Mouse (Mus musculus): ENCODE data around the gene Srcin1. TPM values are rescaled to one million over a fixed set of nuclear protein-coding genes. Genes with fewer than 3 reads are reported as not detected.

Gene Srcin1
- polyA plus RNA-seq, 1 experiment from 2014 or later = not detected

GRCm38 (mm10) chr11:97466444-97467160, 109.4 kb downstream of the Srcin1 start:
- Histone ChIP-seq H3K27me3 (ENCODE audit: control insufficient read depth, insufficient read depth, low read depth, low read length) (no peaks in the 10 kb centered on the region), H3K4me2 (ENCODE audit: low read depth, low read length) (no peak overlapping the region), H3K9me3 (replicated peaks; ENCODE audit: control insufficient read depth, low read length) (no peaks in the 10 kb centered on the region), H3K9ac (ENCODE audit: low read depth, low read length) (no peak overlapping the region), H3K27ac (ENCODE audit: low read length) (no peak overlapping the region), H3K4me3 (ENCODE audit: low read depth, low read length) (no peak overlapping the region), H3K4me1 (ENCODE audit: control insufficient read depth, low read depth, low read length) (no peaks in the 10 kb centered on the region), H3K36me3 (ENCODE audit: control insufficient read depth, insufficient read depth) (peaks cover 89% of the 10 kb centered on the region)
- WGBS (ENCODE audit: insufficient replicate concordance) = 81% methylated on average over 10 of the region's 10 CpGs
- no peak for ATAC-seq (ENCODE audit: low read depth)

DNA sequence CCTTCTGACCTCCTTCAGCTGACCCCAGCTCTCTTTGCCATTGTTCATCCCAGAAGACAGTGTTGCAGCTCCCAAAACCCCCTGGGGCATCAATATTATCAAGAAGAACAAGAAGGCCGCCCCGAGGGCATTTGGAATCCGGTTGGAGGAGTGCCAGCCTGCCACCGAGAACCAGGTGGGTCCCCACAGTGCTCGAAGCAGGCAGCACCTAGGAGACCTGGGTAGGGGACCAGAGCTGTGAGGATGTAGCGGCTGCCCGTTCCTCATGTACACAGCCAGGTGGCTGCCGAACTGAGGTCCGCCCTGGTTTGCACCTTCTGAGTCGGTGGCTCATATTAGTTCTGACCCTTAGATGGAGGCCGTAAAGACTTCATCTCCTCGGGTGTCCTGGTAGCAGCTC, 110.0 kb downstream of the Srcin1 start:
- ATAC-seq (ENCODE audit: low read depth) = no peak
- no peak overlapping the region for H3K4me3 ChIP-seq (ENCODE audit: low read depth, low read length)
- no peak overlapping the region for H3K27ac ChIP-seq (ENCODE audit: low read length)
- H3K4me2 ChIP-seq (ENCODE audit: low read depth, low read length) = no peak overlapping the region
- H3K4me1 ChIP-seq (ENCODE audit: control insufficient read depth, low read depth, low read length) = no peaks in the 10 kb centered on the region
- no peaks in the 10 kb centered on the region for H3K9me3 ChIP-seq (replicated peaks; ENCODE audit: control insufficient read depth, low read length)
- H3K36me3 ChIP-seq (ENCODE audit: control insufficient read depth, insufficient read depth) = peaks cover 89% of the 10 kb centered on the region
- H3K9ac ChIP-seq (ENCODE audit: low read depth, low read length) = no peak overlapping the region
- H3K27me3 ChIP-seq (ENCODE audit: control insufficient read depth, insufficient read depth, low read depth, low read length) = no peaks in the 10 kb centered on the region
- WGBS (ENCODE audit: insufficient replicate concordance) = 85% methylated on average over 12 of the region's 12 CpGs

- H3K4me3 ChIP-seq (ENCODE audit: low read depth, low read length) = no peak overlapping the region
- no peak overlapping the region for H3K4me2 ChIP-seq (ENCODE audit: low read depth, low read length)
- ATAC-seq (ENCODE audit: low read depth) = no peak
- H3K27me3 ChIP-seq (ENCODE audit: control insufficient read depth, insufficient read depth, low read depth, low read length) = no peaks in the 10 kb centered on the region
- 93% methylated on average over 4 of the region's 4 CpGs for WGBS (ENCODE audit: insufficient replicate concordance)
- no peaks in the 10 kb centered on the region for H3K9me3 ChIP-seq (replicated peaks; ENCODE audit: control insufficient read depth, low read length)
- H3K4me1 ChIP-seq (ENCODE audit: control insufficient read depth, low read depth, low read length) = no peaks in the 10 kb centered on the region
- H3K9ac ChIP-seq (ENCODE audit: low read depth, low read length) = no peak overlapping the region
- peaks cover 89% of the 10 kb centered on the region for H3K36me3 ChIP-seq (ENCODE audit: control insufficient read depth, insufficient read depth)
- H3K27ac ChIP-seq (ENCODE audit: low read length) = no peak overlapping the region
Observed at GRCm38 (mm10) chr11:97463991-97464390, 112.0 kb downstream of the Srcin1 start.

DNA sequence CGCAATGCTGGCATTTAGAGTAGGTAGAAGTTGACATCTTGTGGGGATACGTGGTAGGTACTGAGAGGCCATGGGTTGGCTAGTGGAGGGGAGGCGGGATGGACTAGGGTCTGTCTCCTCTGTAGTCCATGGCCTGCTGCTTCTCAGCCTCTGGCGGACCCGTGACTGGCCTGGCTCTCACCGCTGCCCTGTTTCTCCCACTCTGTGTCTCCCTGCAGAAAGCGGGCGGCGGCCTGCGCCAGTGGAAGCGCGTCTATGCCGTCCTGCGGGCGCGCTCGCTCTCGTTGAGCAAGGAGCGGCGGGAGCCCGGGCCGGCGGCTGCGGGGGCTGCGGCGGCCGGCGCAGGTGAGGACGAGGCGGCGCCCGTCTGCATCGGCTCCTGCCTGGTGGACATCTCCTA, 112.8 kb downstream of the Srcin1 start:
- Histone ChIP-seq H3K36me3 (ENCODE audit: control insufficient read depth, insufficient read depth) (peaks cover 93% of the 10 kb centered on the region), H3K4me1 (ENCODE audit: control insufficient read depth, low read depth, low read length) (no peaks in the 10 kb centered on the region), H3K27me3 (ENCODE audit: control insufficient read depth, insufficient read depth, low read depth, low read length) (no peaks in the 10 kb centered on the region), H3K4me3 (ENCODE audit: low read depth, low read length) (no peak overlapping the region), H3K4me2 (ENCODE audit: low read depth, low read length) (no peak overlapping the region), H3K27ac (ENCODE audit: low read length) (no peak overlapping the region), H3K9ac (ENCODE audit: low read depth, low read length) (no peak overlapping the region), H3K9me3 (replicated peaks; ENCODE audit: control insufficient read depth, low read length) (no peaks in the 10 kb centered on the region)
- ATAC-seq (ENCODE audit: low read depth) = no peak
- WGBS (ENCODE audit: insufficient replicate concordance) = 87% methylated on average over 31 of the region's 33 CpGs

DNA sequence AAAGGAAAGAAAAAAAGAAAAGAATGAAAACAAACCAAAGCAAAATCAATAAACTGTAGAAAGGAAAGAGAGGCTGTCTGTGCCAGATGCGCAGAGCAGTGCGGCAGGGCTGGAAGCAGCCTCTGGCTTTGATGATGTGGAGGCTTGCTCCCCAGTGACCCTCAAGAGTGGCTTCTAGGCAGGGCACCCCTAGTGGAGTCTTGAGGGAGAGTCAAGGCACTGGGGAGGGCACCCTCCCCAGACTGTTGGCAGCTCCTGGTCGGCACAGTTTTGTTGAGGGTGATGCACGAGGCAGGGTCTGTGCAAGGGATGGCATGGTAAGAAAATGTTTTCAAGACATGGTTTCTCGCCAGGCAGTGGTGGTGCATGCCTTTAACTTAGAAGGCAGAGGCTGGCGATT, 113.4 kb downstream of the Srcin1 start:
- no peak for ATAC-seq (ENCODE audit: low read depth)
- H3K27ac ChIP-seq (ENCODE audit: low read length) = no peak overlapping the region
- peaks cover 95% of the 10 kb centered on the region for H3K36me3 ChIP-seq (ENCODE audit: control insufficient read depth, insufficient read depth)
- WGBS (ENCODE audit: insufficient replicate concordance) = 87% methylated on average over 6 of the region's 6 CpGs
- H3K4me2 ChIP-seq (ENCODE audit: low read depth, low read length) = no peak overlapping the region
- H3K9ac ChIP-seq (ENCODE audit: low read depth, low read length) = no peak overlapping the region
- no peaks in the 10 kb centered on the region for H3K9me3 ChIP-seq (replicated peaks; ENCODE audit: control insufficient read depth, low read length)
- no peaks in the 10 kb centered on the region for H3K4me1 ChIP-seq (ENCODE audit: control insufficient read depth, low read depth, low read length)
- H3K27me3 ChIP-seq (ENCODE audit: control insufficient read depth, insufficient read depth, low read depth, low read length) = no peaks in the 10 kb centered on the region
- no peak overlapping the region for H3K4me3 ChIP-seq (ENCODE audit: low read depth, low read length)

DNA sequence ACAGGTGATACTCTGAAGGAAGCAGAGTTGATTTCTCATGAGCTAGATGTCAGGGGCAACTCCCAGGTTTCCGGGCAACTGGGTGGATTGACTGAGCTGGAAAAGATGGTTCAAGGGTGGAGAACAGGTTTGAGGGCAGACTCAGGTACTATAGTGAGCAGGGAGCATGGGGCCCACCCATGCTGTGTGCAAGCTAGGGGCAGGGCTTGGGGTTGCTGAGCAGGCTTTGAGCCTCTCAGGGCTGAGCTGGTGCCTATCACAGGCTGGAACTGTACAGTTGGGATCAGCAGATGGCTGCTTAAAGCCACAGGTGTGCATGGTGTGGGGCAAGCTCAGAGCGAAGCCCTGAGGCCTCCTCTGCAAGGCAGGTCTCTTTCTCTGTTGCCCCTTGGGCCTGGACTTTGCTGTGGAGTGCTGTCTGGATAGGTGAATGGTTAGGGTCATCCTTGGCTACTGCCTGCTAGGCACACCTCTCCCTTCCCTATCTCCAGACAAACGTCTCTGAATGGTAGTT, 114.6 kb downstream of the Srcin1 start:
- H3K27ac ChIP-seq (ENCODE audit: low read length) = no peak overlapping the region
- H3K4me2 ChIP-seq (ENCODE audit: low read depth, low read length) = no peak overlapping the region
- no peaks in the 10 kb centered on the region for H3K9me3 ChIP-seq (replicated peaks; ENCODE audit: control insufficient read depth, low read length)
- H3K4me3 ChIP-seq (ENCODE audit: low read depth, low read length) = no peak overlapping the region
- H3K36me3 ChIP-seq (ENCODE audit: control insufficient read depth, insufficient read depth) = peaks cover 97% of the 10 kb centered on the region
- WGBS (ENCODE audit: insufficient replicate concordance) = 82% methylated on average over 3 of the region's 3 CpGs
- no peaks in the 10 kb centered on the region for H3K4me1 ChIP-seq (ENCODE audit: control insufficient read depth, low read depth, low read length)
- H3K27me3 ChIP-seq (ENCODE audit: control insufficient read depth, insufficient read depth, low read depth, low read length) = no peaks in the 10 kb centered on the region
- H3K9ac ChIP-seq (ENCODE audit: low read depth, low read length) = no peak overlapping the region
- ATAC-seq (ENCODE audit: low read depth) = no peak

Other genes starting within 250 kb of the Srcin1 start
- not detected in 2 replicates for gene Gpr179, start 224.1 kb downstream of the Srcin1 start, polyA plus RNA-seq (2015; fragmentation: Nextera tagmentation; extraction: Ambion mirVana)
- gene Socs7, start 213.6 kb downstream of the Srcin1 start, polyA plus RNA-seq (2015; fragmentation: Nextera tagmentation; extraction: Ambion mirVana) = 1.0 and 1.1 TPM in 2 replicates
- gene Arhgap23, start 160.7 kb downstream of the Srcin1 start, polyA plus RNA-seq (2015; fragmentation: Nextera tagmentation; extraction: Ambion mirVana) = 4.8 and 5.4 TPM in 2 replicates
- 0.46 and 0.59 TPM in 2 replicates for gene 4933428G20Rik, start 75.8 kb downstream of the Srcin1 start, polyA plus RNA-seq (2015; fragmentation: Nextera tagmentation; extraction: Ambion mirVana)
- 0.11 and 0.24 TPM in 2 replicates for gene Epop, start 53.5 kb upstream of the Srcin1 start, polyA plus RNA-seq (2015; fragmentation: Nextera tagmentation; extraction: Ambion mirVana)
- 0.16 and 0.21 TPM in 2 replicates for gene Mllt6, start 87.2 kb upstream of the Srcin1 start, polyA plus RNA-seq (2015; fragmentation: Nextera tagmentation; extraction: Ambion mirVana)
- 16.5 and 19.8 TPM in 2 replicates for gene Cisd3, start 109.6 kb upstream of the Srcin1 start, polyA plus RNA-seq (2015; fragmentation: Nextera tagmentation; extraction: Ambion mirVana)
- 1.6 and 2.1 TPM in 2 replicates for gene Pcgf2, start 124.3 kb upstream of the Srcin1 start, polyA plus RNA-seq (2015; fragmentation: Nextera tagmentation; extraction: Ambion mirVana)
- gene Psmb3, start 127.2 kb upstream of the Srcin1 start, polyA plus RNA-seq (2015; fragmentation: Nextera tagmentation; extraction: Ambion mirVana) = 200 and 219 TPM in 2 replicates
- 0.35 and 0.65 TPM in 2 replicates for gene Pip4k2b, start 168.5 kb upstream of the Srcin1 start, polyA plus RNA-seq (2015; fragmentation: Nextera tagmentation; extraction: Ambion mirVana)
- 5.4 and 6.0 TPM in 2 replicates for gene Cwc25, start 190.4 kb upstream of the Srcin1 start, polyA plus RNA-seq (2015; fragmentation: Nextera tagmentation; extraction: Ambion mirVana)
- gene 1700001P01Rik, start 199.7 kb upstream of the Srcin1 start, polyA plus RNA-seq (2015; fragmentation: Nextera tagmentation; extraction: Ambion mirVana) = not detected in 2 replicates
- gene Rpl23, start 206.3 kb upstream of the Srcin1 start, polyA plus RNA-seq (2015; fragmentation: Nextera tagmentation; extraction: Ambion mirVana) = 232 and 261 TPM in 2 replicates
- gene Lasp1, start 222.8 kb upstream of the Srcin1 start, polyA plus RNA-seq (2015; fragmentation: Nextera tagmentation; extraction: Ambion mirVana) = 32.3 and 38.3 TPM in 2 replicates